Mouse (Mus musculus) lung, embryonic 16.5 days (tissue): ENCODE measurements around the gene Specc1. TPM values are rescaled to one million over a fixed set of nuclear protein-coding genes. Genes with fewer than 3 reads are reported as not detected.

Source experiments
- ATAC-seq: fragments of 200-750 bp; cut with Nextera tagmentation; 2 replicates; pipeline ENCODE4 v1.8.0; 2017; ENCODE audit warnings: low read depth, mild to moderate bottlenecking, moderate library complexity
- H3K27ac ChIP-seq: fragments of 300-500 bp; sonication (generic); 2 replicates; pipeline ENCODE4 v1.5.1; 2014; ENCODE audit warnings: mild to moderate bottlenecking, control low read depth, low read length
- H3K27me3 ChIP-seq: fragments of 300-500 bp; sonication (generic); 2 replicates; pipeline ENCODE4 v1.6.1; 2014; ENCODE audit warnings: low read depth, low read length, mixed read lengths; ENCODE audit not compliant: control insufficient read depth, insufficient read depth
- H3K36me3 ChIP-seq: fragments of 300-500 bp; sonication (generic); 2 replicates; pipeline ENCODE4 v1.6.1; 2014; ENCODE audit warnings: low read length; ENCODE audit not compliant: control insufficient read depth, insufficient read depth
- H3K4me1 ChIP-seq: fragments of 300-500 bp; sonication (generic); replicated peaks from 2 replicates; pipeline ENCODE4 v1.6.1; 2014; ENCODE audit warnings: low read length, mixed read lengths; ENCODE audit not compliant: control insufficient read depth, insufficient read depth
- H3K4me2 ChIP-seq: fragments of 300-500 bp; sonication (generic); 2 replicates; pipeline ENCODE4 v1.6.1; 2014; ENCODE audit warnings: low read depth, low read length, control low read depth
- H3K4me3 ChIP-seq: fragments of 300-500 bp; sonication (generic); 2 replicates; pipeline ENCODE4 v1.5.1; 2014; ENCODE audit warnings: mild to moderate bottlenecking, low read length, control low read depth
- H3K9ac ChIP-seq: fragments of 300-500 bp; sonication (generic); 2 replicates; pipeline ENCODE4 v1.6.1; 2014; ENCODE audit warnings: low read length, control low read depth
- H3K9me3 ChIP-seq: fragments of 300-500 bp; sonication (generic); 2 replicates; pipeline ENCODE4 v1.6.1; 2016; ENCODE audit warnings: low read length; ENCODE audit not compliant: control insufficient read depth
- WGBS: fragments of 180-500 bp; shearing (Covaris S2); extraction: QIAGEN DNeasy Blood & Tissue Kit; methylation state at CpG from one replicate; pipeline ENCODE4 v1.1.7; 2014; 5-methylcytosine and 5-hydroxymethylcytosine counted together
- polyA plus RNA-seq: library from polyadenylated mRNA; unstranded; fragments of >200 nt; fragmentation: Nextera tagmentation; extraction: Ambion mirVana; gene quantifications from 2 replicates; pipeline ENCODE4 v1.2.1, GENCODE M21; 2015

The Specc1 gene
- polyA plus RNA-seq, 1 experiment from 2014 or later, result 9.7 TPM

- H3K4me1 ChIP-seq, result peaks cover 13% of the 10 kb centered on the region
- H3K36me3 ChIP-seq, result no peaks in the 10 kb centered on the region
- WGBS, result 64% methylated on average over 5 of the region's 5 CpGs
- no peak for ATAC-seq
- no peak overlapping the region for H3K4me2 ChIP-seq
- H3K27me3 ChIP-seq, result peaks cover 16% of the 10 kb centered on the region
- H3K9ac ChIP-seq, result no peak overlapping the region
- H3K27ac ChIP-seq, result no peak overlapping the region
- H3K9me3 ChIP-seq, result no peaks in the 10 kb centered on the region
- no peak overlapping the region for H3K4me3 ChIP-seq
Measured at GRCm38 (mm10) chr11:62253380-62253779, 296.8 kb downstream of the Specc1 start.

- no peak overlapping the region for H3K27ac ChIP-seq
- H3K4me3 ChIP-seq, result no peak overlapping the region
- no peak overlapping the region for H3K9ac ChIP-seq
- no peaks in the 10 kb centered on the region for H3K9me3 ChIP-seq
- H3K27me3 ChIP-seq, result no peaks in the 10 kb centered on the region
- no peaks in the 10 kb centered on the region for H3K4me1 ChIP-seq
- no peaks in the 10 kb centered on the region for H3K36me3 ChIP-seq
- 53% methylated on average over 5 of the region's 5 CpGs for WGBS
- ATAC-seq, result no peak
- H3K4me2 ChIP-seq, result no peak overlapping the region
Measured at GRCm38 (mm10) chr11:62259214-62259613, 302.7 kb downstream of the Specc1 start.

DNA sequence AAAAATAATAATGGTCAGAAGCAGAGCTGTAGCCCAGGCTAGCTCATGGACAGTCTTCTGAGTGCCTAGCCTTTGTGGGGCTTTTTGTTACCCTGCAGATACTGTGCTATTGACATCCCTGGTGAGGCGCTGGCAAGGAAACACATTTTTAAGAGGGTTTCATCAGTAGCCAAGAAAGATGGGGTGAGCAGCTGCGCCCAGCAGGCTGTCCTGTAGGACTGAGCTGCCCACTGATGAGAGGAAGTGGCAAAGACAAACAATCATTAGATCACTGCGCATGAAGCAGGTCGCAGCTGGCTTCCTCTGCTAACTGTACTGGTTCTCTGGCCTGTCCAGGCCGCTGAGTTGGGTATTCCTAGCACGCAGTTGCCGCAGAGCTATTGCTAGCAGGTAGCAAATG, 307.0 kb downstream of the Specc1 start:
- H3K27me3 ChIP-seq, result no peaks in the 10 kb centered on the region
- no peak overlapping the region for H3K4me3 ChIP-seq
- no peak overlapping the region for H3K27ac ChIP-seq
- 48% methylated on average over 7 of the region's 7 CpGs for WGBS
- H3K4me2 ChIP-seq, result no peak overlapping the region
- no peaks in the 10 kb centered on the region for H3K36me3 ChIP-seq
- H3K9me3 ChIP-seq, result no peaks in the 10 kb centered on the region
- peak; percentile 54 for ATAC-seq
- H3K4me1 ChIP-seq, result no peaks in the 10 kb centered on the region
- no peak overlapping the region for H3K9ac ChIP-seq

- Histone ChIP-seq H3K27me3 (no peaks in the 10 kb centered on the region), H3K9ac (no peak overlapping the region), H3K9me3 (no peaks in the 10 kb centered on the region), H3K4me1 (no peaks in the 10 kb centered on the region), H3K36me3 (no peaks in the 10 kb centered on the region), H3K27ac (no peak overlapping the region), H3K4me3 (no peak overlapping the region), H3K4me2 (no peak overlapping the region)
- WGBS, result 48% methylated on average over 7 of the region's 7 CpGs
- no peak for ATAC-seq
Measured at GRCm38 (mm10) chr11:62264018-62264417, 307.5 kb downstream of the Specc1 start.

DNA sequence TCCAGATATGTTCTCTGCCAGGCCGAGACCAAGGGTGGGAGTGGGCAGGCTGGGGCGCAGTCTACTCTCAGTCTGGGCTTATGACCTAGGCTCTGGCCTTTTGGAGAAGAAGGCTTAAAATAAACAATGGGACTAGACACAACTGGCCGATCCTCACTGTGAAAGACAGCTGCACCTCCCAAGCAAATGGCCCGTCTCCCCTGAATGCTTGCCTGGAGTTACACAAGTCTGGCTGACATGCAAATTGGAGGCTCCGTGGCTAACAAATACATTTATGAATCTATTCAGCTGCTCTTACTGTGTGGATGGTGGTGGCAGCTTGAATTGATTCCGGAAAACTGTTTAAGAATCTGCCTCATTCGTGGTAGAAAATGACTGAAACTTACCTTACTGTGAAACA, 309.1 kb downstream of the Specc1 start:
- Histone ChIP-seq H3K4me1 (no peaks in the 10 kb centered on the region), H3K9me3 (no peaks in the 10 kb centered on the region), H3K36me3 (no peaks in the 10 kb centered on the region), H3K4me2 (no peak overlapping the region), H3K27me3 (no peaks in the 10 kb centered on the region), H3K4me3 (no peak overlapping the region), H3K27ac (no peak overlapping the region), H3K9ac (no peak overlapping the region)
- WGBS, result 80% methylated on average over 7 of the region's 7 CpGs
- ATAC-seq, result no peak

GRCm38 (mm10) chr11:62266466-62267214, 310.1 kb downstream of the Specc1 start:
- no peak; the same call in 1 of the 2 replicates for ATAC-seq
- Histone ChIP-seq H3K4me1 (0 out of 2 replicates have a peak, but pooled peaks cover 2% of the 10 kb centered on the region), H3K4me2 (no peak overlapping the region), H3K9ac (no peak overlapping the region), H3K27ac (no peak overlapping the region), H3K36me3 (no peaks in the 10 kb centered on the region), H3K27me3 (no peaks in the 10 kb centered on the region), H3K4me3 (no peak overlapping the region), H3K9me3 (no peaks in the 10 kb centered on the region)
- WGBS, result 45% methylated on average over 17 of the region's 17 CpGs

- Histone ChIP-seq H3K4me2 (no peak overlapping the region), H3K4me3 (no peak overlapping the region), H3K9ac (no peak overlapping the region), H3K4me1 (0 out of 2 replicates have a peak, but pooled peaks cover 2% of the 10 kb centered on the region), H3K36me3 (no peaks in the 10 kb centered on the region), H3K27me3 (no peaks in the 10 kb centered on the region), H3K9me3 (no peaks in the 10 kb centered on the region), H3K27ac (no peak overlapping the region)
- WGBS, result 62% methylated on average over 8 of the region's 8 CpGs
- no peak for ATAC-seq
Measured at GRCm38 (mm10) chr11:62268381-62268780, 311.8 kb downstream of the Specc1 start.

DNA sequence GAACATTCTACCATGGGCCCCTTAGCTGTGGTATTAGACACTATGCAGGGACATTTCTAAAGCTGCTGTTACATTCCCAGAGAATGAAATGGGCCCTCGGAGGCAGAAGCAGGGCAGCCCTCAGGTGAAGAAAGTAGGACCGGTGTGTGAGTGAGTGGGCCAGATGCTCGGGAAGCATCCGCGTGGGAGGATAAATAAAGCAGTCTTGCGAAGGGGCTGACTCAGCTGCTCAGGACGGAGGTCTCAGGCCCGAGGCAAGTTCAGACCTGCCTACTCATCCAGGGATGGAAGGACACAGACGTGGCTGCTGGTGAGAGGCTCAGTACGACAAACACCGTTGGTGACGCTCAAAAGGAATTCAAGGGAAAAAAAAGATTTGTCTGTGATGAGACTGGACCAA, 312.5 kb downstream of the Specc1 start:
- ATAC-seq, result no peak
- Histone ChIP-seq H3K27me3 (no peaks in the 10 kb centered on the region), H3K4me2 (no peak overlapping the region), H3K36me3 (no peaks in the 10 kb centered on the region), H3K27ac (no peak overlapping the region), H3K4me3 (no peak overlapping the region), H3K4me1 (0 out of 2 replicates have a peak, but pooled peaks cover 2% of the 10 kb centered on the region), H3K9me3 (no peaks in the 10 kb centered on the region), H3K9ac (no peak overlapping the region)
- WGBS, result 63% methylated on average over 12 of the region's 12 CpGs

GRCm38 (mm10) chr11:62270851-62271250, 314.3 kb downstream of the Specc1 start:
- no peak overlapping the region for H3K4me2 ChIP-seq
- H3K4me1 ChIP-seq, result 0 out of 2 replicates have a peak, but pooled peaks cover 2% of the 10 kb centered on the region
- no peaks in the 10 kb centered on the region for H3K9me3 ChIP-seq
- no peak overlapping the region for H3K9ac ChIP-seq
- H3K27ac ChIP-seq, result no peak overlapping the region
- WGBS, result 35% methylated on average over 5 of the region's 5 CpGs
- H3K36me3 ChIP-seq, result no peaks in the 10 kb centered on the region
- ATAC-seq, result no peak
- H3K27me3 ChIP-seq, result no peaks in the 10 kb centered on the region
- H3K4me3 ChIP-seq, result no peak overlapping the region
